Mouse (Mus musculus): ENCODE data around the gene Ndufv1. TPM values are rescaled to one million over a fixed set of nuclear protein-coding genes. Genes with fewer than 3 reads are reported as not detected.
A peak's percentile ranks its signal among the peaks of the same experiment; 100 is the strongest.

Ndufv1 gene
- polyA plus RNA-seq, 2 experiments: 84.8 to 159 TPM

DNA sequence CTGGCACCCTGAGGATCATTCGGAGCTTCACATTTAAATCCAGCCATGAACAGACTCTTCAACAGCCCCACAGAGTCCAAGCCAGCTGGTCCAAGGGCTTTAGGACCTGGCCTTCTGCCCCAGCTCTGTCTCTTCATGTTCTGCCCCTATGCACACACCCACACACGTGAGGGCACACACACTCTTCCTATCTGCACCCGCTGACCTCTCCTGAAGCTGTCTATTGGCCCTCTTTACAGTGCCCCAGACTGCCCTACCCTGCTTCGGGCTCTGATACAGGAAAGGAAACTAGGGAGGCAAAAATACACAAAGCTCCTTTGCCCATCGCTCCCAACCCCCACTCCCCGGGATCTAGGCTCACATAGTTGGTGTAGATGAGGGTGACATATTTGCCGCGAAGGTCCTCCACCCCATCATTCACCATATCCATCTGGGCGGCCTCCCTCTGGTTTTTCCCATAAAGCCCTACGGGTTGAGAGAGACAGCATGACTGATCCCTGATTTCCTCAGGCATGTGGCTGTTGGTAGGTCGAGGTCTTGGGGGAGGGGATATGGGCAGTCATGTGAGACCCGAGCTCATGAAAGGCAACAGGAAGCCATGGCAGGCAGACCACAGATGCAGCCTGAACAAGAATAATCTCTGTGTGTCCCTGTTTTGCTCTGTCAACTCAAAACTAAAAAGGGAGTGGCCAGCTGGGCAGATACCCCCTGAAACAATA lies 23.9 kb upstream of the Ndufv1 start:
- TF ChIP-seq EP300 (IDR thresholded peaks at IDR 0.05; ENCODE audit: low read depth) (no peak), CTCF (IDR thresholded peaks at IDR 0.05; ENCODE audit: low read depth) (no peak)
- WGBS (ENCODE audit: insufficient replicate concordance): 55% methylated on average over 12 of the region's 12 CpGs
- Histone ChIP-seq H3K27ac (no peak overlapping the region), H3K9ac (replicated peaks) (no peak overlapping the region), H3K36me3 (replicated peaks; ENCODE audit: control insufficient read depth, insufficient read depth, low read depth) (no peaks in the 10 kb centered on the region; the same call in 1 of the 2 replicates), H3K4me3 (ENCODE audit: insufficient read depth in 1 of 2, low read depth in 2 of 2, low read length in 2 of 2) (peak overlapping the region; percentile 14 to 28; a peak in 2 of 4 replicates), H3K9me3 (ENCODE audit: control insufficient read depth, low read length) (no peaks in the 10 kb centered on the region), H3K4me1 (replicated peaks; ENCODE audit: control insufficient read depth in 2 of 2, insufficient read depth in 2 of 2, low read length in 1 of 2) (peaks cover 3 to 25% of the 10 kb centered on the region in 2 experiments; a peak in 2 of 4 replicates), H3K27me3 (ENCODE audit: control insufficient read depth, insufficient read depth, low read length) (no peaks in the 10 kb centered on the region), H3K4me2 (ENCODE audit: low read depth) (peak overlapping the region; percentile 54)
- ATAC-seq (ENCODE audit: insufficient read depth) (no peak), DNase-seq (ENCODE audit: low read depth in 3 of 3, low spot score in 3 of 3) (no peak)

DNA sequence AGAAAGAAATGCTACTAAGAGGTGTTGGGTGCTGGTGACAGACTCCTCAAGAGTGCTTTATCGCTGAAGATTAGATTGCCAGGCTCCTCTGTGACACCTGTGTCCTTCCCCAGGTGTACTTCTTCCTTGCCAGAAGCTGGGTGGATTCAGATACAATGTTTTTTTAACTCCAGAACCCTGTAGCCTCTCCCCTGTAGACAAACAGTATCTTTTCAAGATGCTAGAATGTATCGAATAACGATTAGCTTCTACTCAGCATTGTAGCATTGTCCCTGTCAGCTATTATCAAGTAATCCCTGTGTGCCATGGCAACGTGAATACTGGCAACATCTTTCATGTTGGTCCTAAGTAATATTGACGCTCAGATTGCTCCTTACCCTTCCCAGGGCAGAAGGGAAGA lies 21.1 kb upstream of the Ndufv1 start:
- Histone ChIP-seq H3K36me3 (replicated peaks; ENCODE audit: control insufficient read depth, insufficient read depth, low read depth) (no peaks in the 10 kb centered on the region; the same call in 1 of the 2 replicates), H3K4me2 (ENCODE audit: low read depth) (no peak overlapping the region), H3K4me1 (replicated peaks; ENCODE audit: control insufficient read depth in 2 of 2, insufficient read depth in 2 of 2, low read length in 1 of 2) (peaks cover 3 to 22% of the 10 kb centered on the region in 2 experiments; a peak in 2 of 4 replicates), H3K27ac (no peak overlapping the region), H3K9me3 (ENCODE audit: control insufficient read depth, low read length) (no peaks in the 10 kb centered on the region), H3K27me3 (ENCODE audit: control insufficient read depth, insufficient read depth, low read length) (no peaks in the 10 kb centered on the region), H3K9ac (replicated peaks) (no peak overlapping the region), H3K4me3 (ENCODE audit: insufficient read depth in 1 of 2, low read depth in 2 of 2, low read length in 2 of 2) (no peak overlapping the region)
- ATAC-seq (ENCODE audit: insufficient read depth) (no peak), DNase-seq (ENCODE audit: low read depth in 3 of 3, low spot score in 3 of 3) (no peak)
- WGBS (ENCODE audit: insufficient replicate concordance): 55% methylated on average over 5 of the region's 5 CpGs
- TF ChIP-seq EP300 (IDR thresholded peaks at IDR 0.05; ENCODE audit: low read depth): no peak
- no peak for TF ChIP-seq CTCF (IDR thresholded peaks at IDR 0.05; ENCODE audit: low read depth)

DNA sequence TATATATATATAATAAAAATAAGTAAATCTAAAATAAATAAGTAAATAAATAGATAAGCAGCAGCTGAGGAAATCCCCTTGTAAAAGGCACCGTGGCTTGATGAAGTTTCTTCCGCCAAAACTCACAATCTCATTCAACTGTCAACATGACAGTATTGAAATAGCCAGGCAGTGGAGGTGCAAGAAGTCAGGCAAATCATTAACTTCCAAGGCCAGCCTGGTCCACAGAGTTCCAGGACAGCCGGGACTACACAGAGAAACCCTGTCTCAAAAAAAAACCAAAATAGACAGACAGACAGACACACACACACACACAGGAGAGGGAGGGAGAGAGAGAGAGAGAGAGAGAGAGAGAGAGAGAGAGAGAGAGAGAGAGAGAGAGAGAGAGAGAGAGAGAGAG lies 20.7 kb upstream of the Ndufv1 start:
- no peak overlapping the region for H3K9ac ChIP-seq (replicated peaks)
- no peaks in the 10 kb centered on the region for H3K9me3 ChIP-seq (ENCODE audit: control insufficient read depth, low read length)
- no peak overlapping the region for H3K27ac ChIP-seq
- DNase-seq (ENCODE audit: low read depth in 3 of 3, low spot score in 3 of 3) (no peak), ATAC-seq (ENCODE audit: insufficient read depth) (no peak)
- WGBS (ENCODE audit: insufficient replicate concordance): 51% methylated on average over 3 of the region's 3 CpGs
- H3K27me3 ChIP-seq (ENCODE audit: control insufficient read depth, insufficient read depth, low read length): no peaks in the 10 kb centered on the region
- TF ChIP-seq EP300 (IDR thresholded peaks at IDR 0.05; ENCODE audit: low read depth): no peak
- TF ChIP-seq CTCF (IDR thresholded peaks at IDR 0.05; ENCODE audit: low read depth): no peak
- no peaks in the 10 kb centered on the region; the same call in 1 of the 2 replicates for H3K36me3 ChIP-seq (replicated peaks; ENCODE audit: control insufficient read depth, insufficient read depth, low read depth)
- H3K4me3 ChIP-seq (ENCODE audit: insufficient read depth in 1 of 2, low read depth in 2 of 2, low read length in 2 of 2): no peak overlapping the region
- no peak overlapping the region for H3K4me2 ChIP-seq (ENCODE audit: low read depth)
- peaks cover 2 to 22% of the 10 kb centered on the region in 2 experiments; a peak in 2 of 4 replicates for H3K4me1 ChIP-seq (replicated peaks; ENCODE audit: control insufficient read depth in 2 of 2, insufficient read depth in 2 of 2, low read length in 1 of 2)

DNA sequence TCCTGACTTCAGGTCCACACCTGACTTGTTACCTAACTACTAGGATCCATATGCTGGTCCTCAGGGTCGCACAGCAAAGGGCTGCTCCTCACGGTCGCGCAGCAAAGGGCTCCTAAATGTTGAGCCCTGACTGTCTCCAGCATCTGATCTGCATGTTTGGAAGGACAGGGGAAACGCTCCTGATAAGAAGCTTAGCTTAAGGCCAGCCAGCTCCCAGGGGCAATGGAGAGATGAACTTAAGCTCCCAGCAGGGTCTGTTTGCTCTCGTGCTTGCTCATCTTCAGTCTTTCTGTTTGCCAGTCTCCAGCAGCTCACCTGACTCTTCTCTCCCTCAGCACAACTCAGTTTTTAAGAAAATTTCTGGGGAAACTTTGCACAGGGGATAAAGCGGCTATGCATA lies 20.1 kb upstream of the Ndufv1 start:
- Histone ChIP-seq H3K9me3 (ENCODE audit: control insufficient read depth, low read length) (no peaks in the 10 kb centered on the region), H3K9ac (replicated peaks) (no peak overlapping the region), H3K27me3 (ENCODE audit: control insufficient read depth, insufficient read depth, low read length) (no peaks in the 10 kb centered on the region), H3K4me3 (ENCODE audit: insufficient read depth in 1 of 2, low read depth in 2 of 2, low read length in 2 of 2) (no peak overlapping the region), H3K4me2 (ENCODE audit: low read depth) (no peak overlapping the region), H3K27ac (no peak overlapping the region), H3K36me3 (replicated peaks; ENCODE audit: control insufficient read depth, insufficient read depth, low read depth) (no peaks in the 10 kb centered on the region; the same call in 1 of the 2 replicates), H3K4me1 (replicated peaks; ENCODE audit: control insufficient read depth in 2 of 2, insufficient read depth in 2 of 2, low read length in 1 of 2) (peaks cover 0 to 17% of the 10 kb centered on the region in 2 experiments; a peak in 2 of 4 replicates)
- DNase-seq (ENCODE audit: low read depth in 3 of 3, low spot score in 3 of 3): no peak
- no peak for TF ChIP-seq CTCF (IDR thresholded peaks at IDR 0.05; ENCODE audit: low read depth)
- no peak for TF ChIP-seq EP300 (IDR thresholded peaks at IDR 0.05; ENCODE audit: low read depth)
- WGBS (ENCODE audit: insufficient replicate concordance): 47% methylated on average over 7 of the region's 7 CpGs
- no peak for ATAC-seq (ENCODE audit: insufficient read depth)

DNA sequence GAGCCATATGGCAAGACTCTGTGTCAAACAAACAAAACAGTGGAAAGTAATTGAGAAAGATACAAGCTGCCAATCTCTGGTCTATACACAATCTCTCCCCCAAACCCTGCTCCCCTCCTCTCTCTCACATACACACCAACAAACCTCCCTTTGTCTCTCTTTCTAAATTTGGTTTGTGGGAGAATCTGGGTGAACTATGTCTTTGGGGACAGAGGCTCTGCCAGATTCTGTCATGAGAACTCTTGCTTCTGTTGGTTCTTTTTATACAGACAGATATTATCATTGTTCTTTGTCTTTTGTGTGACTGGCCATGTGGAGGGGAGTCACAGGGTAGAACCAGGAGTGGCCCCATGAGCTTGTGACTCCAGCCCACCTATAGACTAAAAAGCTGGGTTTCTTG lies 15.0 kb upstream of the Ndufv1 start:
- Histone ChIP-seq H3K27ac (no peak overlapping the region), H3K4me2 (ENCODE audit: low read depth) (no peak overlapping the region), H3K9ac (replicated peaks) (no peak overlapping the region), H3K9me3 (ENCODE audit: control insufficient read depth, low read length) (no peaks in the 10 kb centered on the region), H3K4me3 (ENCODE audit: insufficient read depth in 1 of 2, low read depth in 2 of 2, low read length in 2 of 2) (no peak overlapping the region), H3K36me3 (replicated peaks; ENCODE audit: control insufficient read depth, insufficient read depth, low read depth) (no peaks in the 10 kb centered on the region), H3K4me1 (replicated peaks; ENCODE audit: control insufficient read depth in 2 of 2, insufficient read depth in 2 of 2, low read length in 1 of 2) (peaks cover 0 to 1% of the 10 kb centered on the region in 2 experiments; a peak in 2 of 4 replicates), H3K27me3 (ENCODE audit: control insufficient read depth, insufficient read depth, low read length) (no peaks in the 10 kb centered on the region)
- DNase-seq (ENCODE audit: low read depth in 3 of 3, low spot score in 3 of 3): no peak
- ATAC-seq (ENCODE audit: insufficient read depth): no peak
- TF ChIP-seq CTCF (IDR thresholded peaks at IDR 0.05; ENCODE audit: low read depth): no peak
- no peak for TF ChIP-seq EP300 (IDR thresholded peaks at IDR 0.05; ENCODE audit: low read depth)
